Mouse (Mus musculus): ENCODE results near the gene Ifi204. TPM values are rescaled to one million over a fixed set of nuclear protein-coding genes. Genes with fewer than 3 reads are reported as not detected.

Gene Ifi204
- polyA plus RNA-seq, 1 experiment from 2014 or later: 0.78 TPM

Other genes starting within 250 kb of the Ifi204 start
- not detected in 2 replicates for gene Ifi214, start 231.0 kb downstream of the Ifi204 start, polyA plus RNA-seq (2015; fragmentation: Nextera tagmentation; extraction: Ambion mirVana)
- gene Ifi213, start 167.7 kb downstream of the Ifi204 start, polyA plus RNA-seq (2015; fragmentation: Nextera tagmentation; extraction: Ambion mirVana): 0.60 TPM in 1 of 2 replicates, not detected in the other
- 0.04 and 0.66 TPM in 2 replicates for gene Ifi209, start 136.0 kb downstream of the Ifi204 start, polyA plus RNA-seq (2015; fragmentation: Nextera tagmentation; extraction: Ambion mirVana)
- 0.08 TPM in 1 of 2 replicates, not detected in the other for gene Ifi208, start 93.3 kb downstream of the Ifi204 start, polyA plus RNA-seq (2015; fragmentation: Nextera tagmentation; extraction: Ambion mirVana)
- gene Ifi207, start 25.2 kb downstream of the Ifi204 start, polyA plus RNA-seq (2015; fragmentation: Nextera tagmentation; extraction: Ambion mirVana): 0.48 and 0.83 TPM in 2 replicates
- 0.45 and 2.0 TPM in 2 replicates for gene Ifi211, start 146.1 kb upstream of the Ifi204 start, polyA plus RNA-seq (2015; fragmentation: Nextera tagmentation; extraction: Ambion mirVana)
- 0.54 and 1.9 TPM in 2 replicates for gene Mndal, start 175.5 kb upstream of the Ifi204 start, polyA plus RNA-seq (2015; fragmentation: Nextera tagmentation; extraction: Ambion mirVana)
- gene Ifi203, start 175.7 kb upstream of the Ifi204 start, polyA plus RNA-seq (2015; fragmentation: Nextera tagmentation; extraction: Ambion mirVana): 0.79 and 1.0 TPM in 2 replicates
- not detected in 2 replicates for gene Ifi202b, start 215.8 kb upstream of the Ifi204 start, polyA plus RNA-seq (2015; fragmentation: Nextera tagmentation; extraction: Ambion mirVana)

All from hindbrain, embryonic 15.5 days (tissue).